Mouse (Mus musculus): ENCODE measurements around the gene Duox2. TPM values are rescaled to one million over a fixed set of nuclear protein-coding genes. Genes with fewer than 3 reads are reported as not detected.

Gene Duox2
- polyA plus RNA-seq, 1 experiment = not detected

DNA sequence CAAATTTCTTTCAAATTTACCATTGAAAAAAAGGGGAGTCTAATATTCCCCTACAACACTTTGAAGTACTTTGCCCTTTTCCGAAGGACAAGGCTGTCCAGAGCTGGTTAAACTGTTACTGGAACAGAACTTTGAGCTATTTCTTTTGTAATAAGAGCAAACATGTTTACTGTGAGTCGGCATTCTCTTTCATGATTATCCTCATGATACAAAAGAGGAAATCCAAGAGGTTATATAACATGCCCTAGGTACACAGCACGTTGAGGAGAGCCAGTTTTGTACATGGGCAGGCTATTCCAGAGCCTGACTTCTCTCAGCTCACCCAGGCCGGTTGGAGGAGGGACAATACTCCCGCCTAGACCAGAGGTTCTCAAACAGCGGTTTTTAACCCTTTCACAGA, 56.3 kb downstream of the Duox2 start:
- Histone ChIP-seq H3K36me3 (replicated peaks; ENCODE audit: low read length) (peaks cover 73% of the 10 kb centered on the region), H3K27me3 (replicated peaks) (no peaks in the 10 kb centered on the region), H3K4me1 (peaks cover 72% of the 10 kb centered on the region), H3K4me3 (replicated peaks) (no peak overlapping the region), H3K9me3 (no peaks in the 10 kb centered on the region)
- TF ChIP-seq GATA1 (IDR thresholded peaks at IDR 0.05; ENCODE audit: borderline replicate concordance, low read length) (no peak), FLI1 (IDR thresholded peaks at IDR 0.05; ENCODE audit: low read length) (no peak)

DNA sequence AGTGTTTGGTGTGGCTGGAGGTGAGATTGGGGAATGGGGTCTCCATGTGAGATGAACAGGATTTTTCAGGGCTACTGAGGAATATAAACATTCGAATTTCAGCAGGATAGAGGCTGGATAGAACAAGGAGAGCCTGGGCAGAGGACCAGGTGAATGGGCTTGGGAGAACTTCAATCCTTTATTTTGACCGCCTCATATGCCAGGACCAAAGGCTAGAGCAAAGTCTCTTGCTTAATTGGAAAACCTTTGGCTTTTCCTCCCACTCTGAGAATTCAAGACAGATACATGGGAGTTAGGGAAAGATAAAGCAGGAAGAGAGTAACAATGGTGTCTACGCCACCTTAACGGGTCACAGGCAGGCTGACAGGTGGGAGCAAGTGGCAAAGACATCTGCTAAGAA, 57.0 kb downstream of the Duox2 start:
- Histone ChIP-seq H3K4me1 (peaks cover 79% of the 10 kb centered on the region), H3K4me3 (replicated peaks) (no peak overlapping the region), H3K36me3 (replicated peaks; ENCODE audit: low read length) (peaks cover 69% of the 10 kb centered on the region), H3K27me3 (replicated peaks) (no peaks in the 10 kb centered on the region), H3K9me3 (no peaks in the 10 kb centered on the region)
- TF ChIP-seq FLI1 (IDR thresholded peaks at IDR 0.05; ENCODE audit: low read length) = no peak

DNA sequence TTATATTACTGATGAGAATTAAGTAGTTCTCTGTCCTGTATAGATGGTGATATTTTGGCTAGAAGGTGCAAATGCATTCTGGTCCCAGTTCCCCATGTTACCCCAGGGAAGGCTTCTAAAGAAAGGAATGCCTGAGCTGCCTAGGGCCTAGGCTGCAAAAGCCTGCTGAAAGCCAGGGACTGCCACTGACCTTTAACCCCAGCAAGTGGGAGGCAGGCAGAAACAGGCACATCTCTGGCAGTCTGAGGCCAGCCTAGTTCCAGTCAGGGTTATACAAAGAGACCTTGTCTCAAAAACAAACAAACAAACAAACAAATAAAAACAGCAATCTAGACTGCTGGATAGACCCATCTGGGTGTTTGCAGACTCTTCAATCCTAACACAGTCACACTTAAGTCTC, 57.5 kb downstream of the Duox2 start:
- Histone ChIP-seq H3K27me3 (replicated peaks) (no peaks in the 10 kb centered on the region), H3K4me3 (replicated peaks) (no peak overlapping the region), H3K36me3 (replicated peaks; ENCODE audit: low read length) (peaks cover 67% of the 10 kb centered on the region), H3K9me3 (no peaks in the 10 kb centered on the region), H3K4me1 (peaks cover 83% of the 10 kb centered on the region)
- TF ChIP-seq FLI1 (IDR thresholded peaks at IDR 0.05; ENCODE audit: low read length) (no peak), GATA1 (IDR thresholded peaks at IDR 0.05; ENCODE audit: borderline replicate concordance, low read length) (no peak)

DNA sequence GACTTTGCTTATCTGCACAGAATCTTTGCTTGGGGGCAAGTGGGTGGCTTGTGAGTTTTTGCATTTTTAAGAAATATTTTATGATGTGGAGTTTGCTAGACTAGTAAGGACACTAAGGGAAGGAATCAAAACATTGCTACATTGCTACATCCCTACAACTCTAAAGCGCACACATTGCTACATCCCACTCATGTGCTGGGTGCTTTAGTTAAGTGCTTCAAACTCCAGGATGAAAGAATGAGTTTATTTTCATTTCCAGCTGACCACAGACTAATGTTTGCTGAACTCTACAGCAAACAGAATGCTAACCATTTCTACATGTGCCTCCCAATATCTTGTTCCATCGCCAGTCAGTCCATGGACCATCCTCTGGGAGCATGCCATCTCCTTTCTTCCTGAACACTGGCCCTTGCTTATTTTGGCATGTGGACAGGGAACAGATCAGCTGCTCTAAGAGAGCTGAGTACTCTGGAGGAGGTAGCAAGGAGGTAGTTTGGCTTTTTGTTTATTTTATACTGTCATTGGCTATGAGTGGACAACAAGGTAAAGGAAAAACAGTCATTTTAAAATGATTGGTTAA, 60.3 kb downstream of the Duox2 start:
- H3K27me3 ChIP-seq (replicated peaks) = no peaks in the 10 kb centered on the region
- no peaks in the 10 kb centered on the region for H3K9me3 ChIP-seq
- H3K36me3 ChIP-seq (replicated peaks; ENCODE audit: low read length) = peaks cover 42% of the 10 kb centered on the region
- H3K4me1 ChIP-seq = peaks cover 74% of the 10 kb centered on the region
- peak overlapping the region; percentile 69 for H3K4me3 ChIP-seq (replicated peaks)
- TF ChIP-seq FLI1 (IDR thresholded peaks at IDR 0.05; ENCODE audit: low read length) (no peak), GATA1 (IDR thresholded peaks at IDR 0.05; ENCODE audit: borderline replicate concordance, low read length) (no peak)

DNA sequence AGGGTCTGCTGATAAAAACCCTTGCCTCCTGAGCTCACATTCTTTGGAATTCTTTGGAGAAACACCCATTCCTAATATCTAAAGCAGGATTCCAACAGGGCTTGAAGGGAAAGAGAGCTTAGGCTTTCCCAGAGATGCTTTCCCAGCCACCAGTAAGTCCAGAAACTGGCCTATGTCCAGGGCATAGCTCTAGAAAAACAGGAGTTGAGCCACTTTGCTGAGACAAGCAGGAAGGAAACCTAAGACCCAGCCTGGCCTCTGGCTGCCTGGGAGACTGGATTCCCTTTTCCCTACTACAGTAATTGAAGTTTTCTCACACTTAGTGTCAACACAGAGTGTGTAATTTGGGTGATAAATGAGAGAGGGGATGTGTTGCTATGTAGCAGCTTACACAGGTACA, 61.9 kb downstream of the Duox2 start:
- TF ChIP-seq GATA1 (IDR thresholded peaks at IDR 0.05; ENCODE audit: borderline replicate concordance, low read length) = no peak
- no peak for TF ChIP-seq FLI1 (IDR thresholded peaks at IDR 0.05; ENCODE audit: low read length)
- H3K4me1 ChIP-seq = peaks cover 68% of the 10 kb centered on the region

DNA sequence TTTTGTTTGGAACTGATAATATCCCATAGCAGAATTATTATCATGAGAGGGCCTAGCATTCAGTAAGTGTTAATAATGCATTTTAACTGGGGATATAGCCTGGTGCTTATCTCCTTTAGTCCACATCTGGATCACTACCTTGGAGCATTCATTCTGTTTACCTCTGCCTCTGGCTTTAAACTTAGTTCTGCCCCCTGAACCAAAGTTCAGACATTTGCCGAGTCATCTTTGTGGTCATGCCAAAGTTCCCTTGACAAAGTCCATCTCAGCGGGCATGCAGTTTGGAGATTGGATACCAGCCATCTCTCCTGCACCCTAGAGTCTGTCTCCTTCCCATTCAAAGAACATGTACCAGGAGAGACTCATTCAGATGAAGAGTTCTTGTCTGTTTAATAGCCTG, 62.8 kb downstream of the Duox2 start:
- H3K27me3 ChIP-seq (replicated peaks) = no peaks in the 10 kb centered on the region
- peak overlapping the region; percentile 93 for H3K4me3 ChIP-seq (replicated peaks)
- H3K36me3 ChIP-seq (replicated peaks; ENCODE audit: low read length) = peaks cover 25% of the 10 kb centered on the region
- TF ChIP-seq GATA1 (IDR thresholded peaks at IDR 0.05; ENCODE audit: borderline replicate concordance, low read length) = no peak
- TF ChIP-seq FLI1 (IDR thresholded peaks at IDR 0.05; ENCODE audit: low read length) = no peak
- H3K4me1 ChIP-seq = peaks cover 66% of the 10 kb centered on the region
- H3K9me3 ChIP-seq = no peaks in the 10 kb centered on the region

More for the DNA sequence above, 61.9 kb downstream of the Duox2 start:
- H3K36me3 ChIP-seq (replicated peaks; ENCODE audit: low read length) = peaks cover 32% of the 10 kb centered on the region
- no peaks in the 10 kb centered on the region for H3K9me3 ChIP-seq
- no peaks in the 10 kb centered on the region for H3K27me3 ChIP-seq (replicated peaks)
- H3K4me3 ChIP-seq (replicated peaks) = peak overlapping the region; percentile 86

DNA sequence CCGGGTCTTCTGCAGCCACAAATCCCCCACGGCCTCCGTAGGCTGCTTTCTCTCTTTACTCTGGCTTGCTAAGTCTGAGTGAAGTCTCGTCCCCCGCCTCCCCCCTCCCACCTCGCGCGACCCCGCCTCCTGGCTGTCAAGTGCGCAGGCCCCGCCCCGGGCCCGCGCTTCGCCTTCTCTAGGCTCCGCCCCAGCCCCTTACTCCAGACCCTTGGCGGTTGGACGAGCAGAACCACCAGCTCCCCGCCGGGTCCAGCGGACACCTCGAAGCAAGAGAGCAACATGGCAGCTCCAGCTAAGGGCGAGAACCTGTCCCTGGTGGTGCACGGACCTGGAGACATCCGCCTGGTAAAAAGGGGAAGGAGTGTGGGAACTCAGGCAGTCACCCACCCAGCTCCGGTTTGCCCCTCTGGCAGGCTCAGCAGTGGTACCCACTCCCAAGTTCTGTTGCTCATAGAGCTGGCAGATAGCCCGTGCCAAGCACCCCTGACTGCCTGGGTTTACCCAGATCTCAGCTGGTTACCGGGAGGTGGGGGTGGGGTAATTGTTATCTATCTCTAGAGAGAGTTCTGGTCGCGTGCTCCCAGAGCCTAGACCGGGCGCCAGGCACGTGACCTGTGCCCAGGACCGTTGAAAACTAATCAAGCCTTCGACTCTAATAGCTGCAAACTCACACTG, 63.5 kb downstream of the Duox2 start, which contains the start of gene Sord:
Gene Sord, plus strand, starts transcription at position 139 of the 678 bp plus-strand sequence.
- peaks cover 25% of the 10 kb centered on the region for H3K36me3 ChIP-seq (replicated peaks; ENCODE audit: low read length)
- peaks cover 71% of the 10 kb centered on the region for H3K4me1 ChIP-seq
- TF ChIP-seq FLI1 (IDR thresholded peaks at IDR 0.05; ENCODE audit: low read length) (no peak), GATA1 (IDR thresholded peaks at IDR 0.05; ENCODE audit: borderline replicate concordance, low read length) (no peak)
- H3K9me3 ChIP-seq = no peaks in the 10 kb centered on the region
- peak within 1 kb of the TSS; percentile 93 for H3K4me3 ChIP-seq (replicated peaks)
- H3K27me3 ChIP-seq (replicated peaks) = no peaks in the 10 kb centered on the region

DNA sequence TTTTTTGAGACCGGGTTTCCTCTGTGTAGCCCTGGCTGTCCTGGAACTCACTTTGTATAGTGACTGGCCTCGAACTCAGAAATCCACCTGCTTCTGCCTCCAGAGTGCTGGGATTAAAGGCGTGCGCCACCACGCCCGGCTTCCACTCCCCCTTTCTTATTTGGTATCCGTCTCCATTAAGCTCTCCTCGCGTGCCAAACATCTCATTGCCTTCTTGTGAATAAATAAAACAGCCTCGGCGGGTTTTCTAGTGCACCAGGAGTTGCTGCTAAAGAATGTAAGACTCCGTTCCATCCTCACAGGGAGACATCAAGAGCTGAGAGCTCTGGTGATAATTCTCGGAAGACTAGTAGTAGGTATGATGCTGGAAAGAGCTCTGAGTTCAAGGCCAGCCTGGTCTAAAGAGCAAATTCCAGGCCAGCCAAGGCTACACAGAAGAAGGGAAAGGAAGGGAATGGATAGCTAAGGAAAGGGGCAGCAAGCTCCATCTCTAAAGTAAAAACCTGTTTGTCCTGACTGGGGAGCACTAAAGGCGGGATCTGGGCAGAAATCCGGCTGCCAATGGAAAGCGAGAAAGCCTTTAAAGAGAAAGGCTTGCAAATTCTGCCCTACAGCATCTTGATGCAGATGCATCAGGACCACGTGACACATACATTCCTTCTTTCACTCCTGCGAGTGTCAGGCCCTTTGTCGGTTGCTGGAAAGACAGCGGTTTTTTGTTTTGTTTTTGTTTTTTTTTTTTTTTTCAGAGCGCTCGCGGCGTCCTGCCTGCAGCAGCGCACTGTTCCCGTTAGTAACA, 64.3 kb downstream of the Duox2 start:
- no peaks in the 10 kb centered on the region for H3K27me3 ChIP-seq (replicated peaks)
- H3K4me1 ChIP-seq = peaks cover 64% of the 10 kb centered on the region
- peak overlapping the region; percentile 93 for H3K4me3 ChIP-seq (replicated peaks)
- H3K36me3 ChIP-seq (replicated peaks; ENCODE audit: low read length) = peaks cover 21% of the 10 kb centered on the region
- no peak for TF ChIP-seq FLI1 (IDR thresholded peaks at IDR 0.05; ENCODE audit: low read length)
- TF ChIP-seq GATA1 (IDR thresholded peaks at IDR 0.05; ENCODE audit: borderline replicate concordance, low read length) = no peak
- no peaks in the 10 kb centered on the region for H3K9me3 ChIP-seq

DNA sequence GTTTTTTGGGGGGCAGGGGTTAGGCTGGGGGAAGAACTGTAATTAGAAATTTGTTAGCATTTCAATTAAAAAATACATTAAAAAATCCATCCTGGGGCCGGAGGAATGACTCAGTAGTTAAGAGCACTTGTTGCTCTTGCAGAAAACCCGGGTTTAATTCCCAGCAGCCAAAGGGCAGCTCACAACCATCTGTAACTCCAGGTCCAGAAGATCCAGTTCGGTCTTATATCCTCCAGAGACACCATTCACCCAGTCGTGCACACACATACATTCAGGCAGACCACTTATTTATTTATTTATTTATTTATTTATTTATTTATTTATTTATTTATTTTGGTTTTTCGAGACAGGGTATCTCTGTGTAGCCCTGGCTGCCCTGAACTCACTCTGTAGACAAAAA, 64.9 kb downstream of the Duox2 start:
- Histone ChIP-seq H3K27me3 (replicated peaks) (no peaks in the 10 kb centered on the region), H3K9me3 (no peaks in the 10 kb centered on the region), H3K4me3 (replicated peaks) (peak overlapping the region; percentile 74), H3K4me1 (peaks cover 63% of the 10 kb centered on the region), H3K36me3 (replicated peaks; ENCODE audit: low read length) (peaks cover 19% of the 10 kb centered on the region)
- TF ChIP-seq GATA1 (IDR thresholded peaks at IDR 0.05; ENCODE audit: borderline replicate concordance, low read length) (no peak), FLI1 (IDR thresholded peaks at IDR 0.05; ENCODE audit: low read length) (no peak)

DNA sequence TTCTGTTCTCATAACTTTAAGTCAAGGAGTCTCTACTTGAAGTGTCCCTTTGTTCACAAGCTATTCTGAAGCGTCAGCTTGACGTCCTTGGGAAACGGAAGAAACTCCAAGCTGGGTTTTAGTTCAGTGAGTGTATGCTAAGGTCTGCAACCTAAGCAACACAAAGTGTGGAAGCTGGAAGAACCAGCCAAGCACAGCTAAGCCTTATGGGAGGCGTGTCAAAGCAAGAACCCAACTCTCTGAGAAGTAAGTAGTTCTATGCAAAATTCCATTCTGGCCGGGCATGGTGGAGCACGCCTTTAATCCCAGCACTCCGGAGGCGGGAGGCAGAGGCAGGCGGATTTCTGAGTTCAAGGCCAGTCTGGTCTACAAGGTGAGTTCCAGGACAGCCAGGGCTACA, 66.6 kb downstream of the Duox2 start:
- Histone ChIP-seq H3K4me3 (replicated peaks) (no peak overlapping the region), H3K9me3 (no peaks in the 10 kb centered on the region), H3K27me3 (replicated peaks) (no peaks in the 10 kb centered on the region), H3K36me3 (replicated peaks; ENCODE audit: low read length) (peaks cover 6% of the 10 kb centered on the region), H3K4me1 (peaks cover 63% of the 10 kb centered on the region)
- TF ChIP-seq GATA1 (IDR thresholded peaks at IDR 0.05; ENCODE audit: borderline replicate concordance, low read length) (no peak), FLI1 (IDR thresholded peaks at IDR 0.05; ENCODE audit: low read length) (no peak)
